Mouse (Mus musculus) bone marrow macrophage, adult 2 months (primary cell): ENCODE measurements around the gene Gm20388.

ENCODE experiments used
- CTCF ChIP-seq: IDR thresholded peaks from 2 replicates; pipeline ENCODE4 v1.5.1; 2012; ENCODE audit warnings: low read depth, mild to moderate bottlenecking, low read length, moderate library complexity
- POLR2A ChIP-seq: IDR thresholded peaks from 2 replicates; pipeline ENCODE4 v1.6.1; 2012; ENCODE audit warnings: mild to moderate bottlenecking, low read depth, low read length, borderline replicate concordance

DNA sequence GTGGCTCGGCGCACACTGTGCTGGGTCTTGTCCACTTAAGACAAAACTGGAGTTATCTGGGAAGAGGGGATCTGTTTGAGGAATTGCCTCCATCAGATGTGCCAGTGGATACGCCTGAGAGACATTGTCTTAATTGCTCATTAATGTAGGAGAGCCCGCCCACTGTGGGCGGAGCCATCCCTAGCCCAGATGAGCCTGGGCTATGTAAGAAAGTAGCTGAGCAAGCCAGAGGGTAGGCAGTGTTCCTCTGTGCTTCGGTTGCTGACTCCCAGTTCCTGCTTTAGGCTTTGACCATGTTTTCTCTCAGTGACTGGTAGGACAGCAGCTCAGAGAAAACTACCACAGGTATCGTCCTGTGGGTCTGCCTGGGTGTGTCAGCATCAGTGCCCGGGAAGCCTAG is 2923.8 kb downstream of the Gm20388 start:
- TF ChIP-seq CTCF, result no peak
- no peak for TF ChIP-seq POLR2A
